Mouse (Mus musculus) ovary, postnatal 10 days (tissue): ENCODE results near the gene Lrrc46.

Experiments used
- DNase-seq: peaks from one replicate; pipeline ENCODE4 v3.0.0; 2022; ENCODE audit warnings: low spot score

Gene Lrrc46

GRCm38 (mm10) chr11:97049492-97050085 is 8.4 kb upstream of the Lrrc46 start:
- DNase-seq = no peak

GRCm38 (mm10) chr11:97048090-97048650 is 7.0 kb upstream of the Lrrc46 start:
- DNase-seq = no peak

GRCm38 (mm10) chr11:97045861-97046260 is 4.7 kb upstream of the Lrrc46 start:
- DNase-seq = no peak

GRCm38 (mm10) chr11:97044902-97045301 is 3.7 kb upstream of the Lrrc46 start:
- DNase-seq = no peak

GRCm38 (mm10) chr11:97040301-97041021 is 746 bp downstream of the Lrrc46 start:
- DNase-seq = no peak

- no peak for DNase-seq
These were observed 2.3 kb downstream of the Lrrc46 start for GRCm38 (mm10) chr11:97038881-97039280.

GRCm38 (mm10) chr11:97036141-97036540 is 5.1 kb downstream of the Lrrc46 start:
- DNase-seq = no peak

GRCm38 (mm10) chr11:97033781-97034180 is 7.4 kb downstream of the Lrrc46 start:
- no peak for DNase-seq

- DNase-seq = no peak
These were observed 8.7 kb downstream of the Lrrc46 start for GRCm38 (mm10) chr11:97032499-97032898.

GRCm38 (mm10) chr11:97031977-97032376 is 9.2 kb downstream of the Lrrc46 start:
- no peak for DNase-seq

- no peak for DNase-seq
These were observed 10.8 kb downstream of the Lrrc46 start for GRCm38 (mm10) chr11:97030426-97030825.

- peak; percentile 83 for DNase-seq
These were observed 11.4 kb downstream of the Lrrc46 start, which contains the start of gene Scrn2 for GRCm38 (mm10) chr11:97029686-97030417. Gene Scrn2 (plus strand): TSS chr11:97029938.

- DNase-seq = peak; percentile 73
These were observed 15.4 kb downstream of the Lrrc46 start for GRCm38 (mm10) chr11:97025721-97026344.

- DNase-seq = no peak
These were observed 16.2 kb downstream of the Lrrc46 start for GRCm38 (mm10) chr11:97024977-97025376.

GRCm38 (mm10) chr11:97021873-97022484 is 19.2 kb downstream of the Lrrc46 start:
- peak; percentile 58 for DNase-seq

- DNase-seq = no peak
These were observed 20.0 kb downstream of the Lrrc46 start for GRCm38 (mm10) chr11:97021121-97021765.

GRCm38 (mm10) chr11:97019345-97019708 is 21.9 kb downstream of the Lrrc46 start:
- no peak for DNase-seq

GRCm38 (mm10) chr11:97018583-97019344 is 22.4 kb downstream of the Lrrc46 start:
- no peak for DNase-seq

- DNase-seq = no peak
These were observed 23.3 kb downstream of the Lrrc46 start for GRCm38 (mm10) chr11:97017696-97018582.
